Mouse (Mus musculus): ENCODE results near the gene Epb41l1.

Epb41l1 gene

GRCm38 (mm10) chr2:156540991-156541390 lies 120.3 kb downstream of the Epb41l1 start:
- no peak for DNase-seq (ENCODE audit: low spot score)

- no peak for DNase-seq (ENCODE audit: low spot score)
Measured at GRCm38 (mm10) chr2:156542410-156542809, 121.7 kb downstream of the Epb41l1 start.

- DNase-seq (ENCODE audit: low spot score) = no peak
Measured at GRCm38 (mm10) chr2:156543804-156544203, 123.1 kb downstream of the Epb41l1 start.

- DNase-seq (ENCODE audit: low spot score) = peak; percentile 26
Measured at GRCm38 (mm10) chr2:156547123-156547891, 126.6 kb downstream of the Epb41l1 start, which contains the start of gene Aar2. Gene Aar2, plus strand, starts transcription at chr2:156547584.

- DNase-seq (ENCODE audit: low spot score) = no peak
Measured at GRCm38 (mm10) chr2:156552421-156552820, 131.7 kb downstream of the Epb41l1 start.

GRCm38 (mm10) chr2:156561808-156562207 lies 141.1 kb downstream of the Epb41l1 start:
- DNase-seq (ENCODE audit: low spot score) = no peak

- DNase-seq (ENCODE audit: low spot score) = no peak
Measured at GRCm38 (mm10) chr2:156563557-156563956, 142.8 kb downstream of the Epb41l1 start.

- DNase-seq (ENCODE audit: low spot score) = no peak
Measured at GRCm38 (mm10) chr2:156566512-156566911, 145.8 kb downstream of the Epb41l1 start.

GRCm38 (mm10) chr2:156568647-156569046 lies 147.9 kb downstream of the Epb41l1 start:
- no peak for DNase-seq (ENCODE audit: low spot score)

GRCm38 (mm10) chr2:156569261-156569660 lies 148.6 kb downstream of the Epb41l1 start:
- no peak for DNase-seq (ENCODE audit: low spot score)

GRCm38 (mm10) chr2:156571521-156571920 lies 150.8 kb downstream of the Epb41l1 start:
- no peak for DNase-seq (ENCODE audit: low spot score)

- no peak for DNase-seq (ENCODE audit: low spot score)
Measured at GRCm38 (mm10) chr2:156576850-156577587, 156.3 kb downstream of the Epb41l1 start.

- DNase-seq (ENCODE audit: low spot score) = no peak
Measured at GRCm38 (mm10) chr2:156580507-156580906, 159.8 kb downstream of the Epb41l1 start.

- no peak for DNase-seq (ENCODE audit: low spot score)
Measured at GRCm38 (mm10) chr2:156581244-156581643, 160.5 kb downstream of the Epb41l1 start.

GRCm38 (mm10) chr2:156582887-156583286 lies 162.2 kb downstream of the Epb41l1 start:
- DNase-seq (ENCODE audit: low spot score) = no peak

- DNase-seq (ENCODE audit: low spot score) = no peak
Measured at GRCm38 (mm10) chr2:156584154-156584796, 163.6 kb downstream of the Epb41l1 start.

GRCm38 (mm10) chr2:156584797-156585471 lies 164.2 kb downstream of the Epb41l1 start:
- no peak for DNase-seq (ENCODE audit: low spot score)

- DNase-seq (ENCODE audit: low spot score) = no peak
Measured at GRCm38 (mm10) chr2:156589481-156589880, 168.8 kb downstream of the Epb41l1 start.

All from urinary bladder, postnatal 10 days (tissue).